Mouse (Mus musculus) testis, adult 2 months (tissue): Measurements from ENCODE around the gene Thap4. TPM values are rescaled to one million over a fixed set of nuclear protein-coding genes. Genes with fewer than 3 reads are reported as not detected.
"Not testable (repeated sequence)": the region's sequence is repeated elsewhere in the genome, so short reads cannot be mapped to it uniquely, and the experiment has no call there.

Experiments
- H3K27ac ChIP-seq: fragments of 200-500 bp; 2 replicates; pipeline ENCODE4 v1.5.1; 2012; ENCODE audit warnings: low read depth, low read length; ENCODE audit not compliant: control insufficient read depth, insufficient read depth
- H3K27me3 ChIP-seq: fragments of 200-500 bp; 2 replicates; pipeline ENCODE4 v1.6.1; 2012; ENCODE audit warnings: mild to moderate bottlenecking, low read length, moderate library complexity; ENCODE audit not compliant: control insufficient read depth, insufficient read depth
- H3K36me3 ChIP-seq: fragments of 200-500 bp; 2 replicates; pipeline ENCODE4 v1.6.1; 2012; ENCODE audit warnings: mild to moderate bottlenecking, low read length; ENCODE audit not compliant: control insufficient read depth, insufficient read depth
- H3K4me1 ChIP-seq: fragments of 200-500 bp; 2 replicates; pipeline ENCODE4 v1.6.1; 2012; ENCODE audit warnings: low read length; ENCODE audit not compliant: control insufficient read depth, insufficient read depth
- H3K4me3 ChIP-seq: fragments of 200-500 bp; 2 replicates; pipeline ENCODE4 v1.5.1; 2012; ENCODE audit warnings: low read depth, mild to moderate bottlenecking, low read length, moderate library complexity, mixed read lengths; ENCODE audit not compliant: control insufficient read depth
- CTCF ChIP-seq: fragments of 200-500 bp; IDR thresholded peaks from 2 replicates; pipeline ENCODE4 v1.5.1; 2012; ENCODE audit warnings: low read depth, mild to moderate bottlenecking, inconsistent platforms, low read length, moderate library complexity; ENCODE audit not compliant: control insufficient read depth, insufficient read depth, insufficient replicate concordance
- POLR2A ChIP-seq: fragments of 200-500 bp; IDR thresholded peaks from 2 replicates; pipeline ENCODE4 v1.6.1; 2012; ENCODE audit warnings: low read depth, mild to moderate bottlenecking, inconsistent platforms, low read length, moderate library complexity; ENCODE audit not compliant: control insufficient read depth
- polyA plus RNA-seq: library from polyadenylated mRNA; depleted of rRNA; stranded (reverse); fragments of >200 nt; gene quantifications from 2 replicates; pipeline ENCODE4 v1.2.3, GENCODE M21; 2012

The Thap4 gene
- polyA plus RNA-seq, 1 experiment: 261 TPM

DNA sequence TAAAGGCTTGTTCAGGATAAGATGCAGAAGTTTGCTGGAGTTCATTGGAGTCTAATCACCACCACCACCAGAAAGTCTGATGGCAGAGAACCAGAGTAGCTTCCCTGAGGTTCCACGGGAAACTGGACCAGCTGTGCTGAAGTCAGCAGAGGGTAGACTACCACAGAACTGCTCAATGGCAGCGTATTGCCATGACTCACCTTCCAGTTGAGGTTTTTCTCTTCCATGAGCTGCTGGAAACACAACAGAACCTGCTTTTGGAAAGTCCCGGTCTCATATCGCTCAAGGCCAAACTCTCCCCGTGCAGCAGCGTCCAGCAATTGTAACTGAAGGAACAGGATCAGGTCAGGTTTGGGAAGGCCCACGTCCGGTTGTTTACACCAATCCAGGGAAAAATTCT, 39.9 kb upstream of the Thap4 start:
- H3K4me1 ChIP-seq: no peaks in the 10 kb centered on the region
- TF ChIP-seq POLR2A (no peak), CTCF (no peak)
- H3K4me3 ChIP-seq: no peak overlapping the region
- H3K27me3 ChIP-seq: no peaks in the 10 kb centered on the region
- no peak overlapping the region for H3K27ac ChIP-seq
- peaks cover 1% of the 10 kb centered on the region for H3K36me3 ChIP-seq

GRCm38 (mm10) chr1:93786912-93787311, 32.2 kb upstream of the Thap4 start:
- Histone ChIP-seq H3K27me3 (no peaks in the 10 kb centered on the region), H3K27ac (no peak overlapping the region), H3K4me1 (no peaks in the 10 kb centered on the region), H3K36me3 (peaks cover 4% of the 10 kb centered on the region), H3K4me3 (no peak overlapping the region)
- TF ChIP-seq CTCF: no peak
- no peak for TF ChIP-seq POLR2A

DNA sequence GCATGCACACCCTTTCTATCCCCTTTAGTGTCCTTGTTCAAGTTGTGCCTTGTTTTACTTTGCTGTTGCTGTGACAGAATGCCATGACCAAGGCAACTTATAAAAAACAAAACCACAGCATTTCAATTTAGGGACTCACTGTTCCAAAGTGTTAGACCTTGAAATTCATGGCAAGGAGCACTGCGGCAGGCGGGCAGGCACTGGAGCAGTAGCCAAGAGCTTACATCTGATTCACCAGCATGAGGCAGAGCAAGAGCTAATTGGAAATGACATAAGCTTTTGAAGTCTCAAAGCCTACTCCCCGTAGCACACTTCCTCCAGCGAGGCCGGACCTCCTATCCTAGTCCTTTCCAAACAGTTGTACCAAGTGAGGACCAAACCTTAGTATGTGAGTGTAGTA, 22.0 kb upstream of the Thap4 start:
- TF ChIP-seq CTCF (no peak), POLR2A (no peak)
- H3K36me3 ChIP-seq: peaks cover 10% of the 10 kb centered on the region
- no peaks in the 10 kb centered on the region for H3K27me3 ChIP-seq
- H3K4me1 ChIP-seq: no peaks in the 10 kb centered on the region
- H3K4me3 ChIP-seq: no peak overlapping the region
- H3K27ac ChIP-seq: no peak overlapping the region

- Histone ChIP-seq H3K27me3 (no peaks in the 10 kb centered on the region), H3K36me3 (peaks cover 1% of the 10 kb centered on the region; the same call in 1 of the 2 replicates), H3K27ac (no peak overlapping the region), H3K4me3 (no peak overlapping the region), H3K4me1 (no peaks in the 10 kb centered on the region)
- no peak for TF ChIP-seq POLR2A
- TF ChIP-seq CTCF: no peak
These were observed 15.2 kb upstream of the Thap4 start for GRCm38 (mm10) chr1:93769901-93770300.

GRCm38 (mm10) chr1:93767600-93767999, 12.9 kb upstream of the Thap4 start:
- no peak for TF ChIP-seq POLR2A
- no peak for TF ChIP-seq CTCF
- Histone ChIP-seq H3K27me3 (no peaks in the 10 kb centered on the region), H3K27ac (no peak overlapping the region), H3K4me3 (no peak overlapping the region), H3K36me3 (no peaks in the 10 kb centered on the region), H3K4me1 (no peaks in the 10 kb centered on the region)

DNA sequence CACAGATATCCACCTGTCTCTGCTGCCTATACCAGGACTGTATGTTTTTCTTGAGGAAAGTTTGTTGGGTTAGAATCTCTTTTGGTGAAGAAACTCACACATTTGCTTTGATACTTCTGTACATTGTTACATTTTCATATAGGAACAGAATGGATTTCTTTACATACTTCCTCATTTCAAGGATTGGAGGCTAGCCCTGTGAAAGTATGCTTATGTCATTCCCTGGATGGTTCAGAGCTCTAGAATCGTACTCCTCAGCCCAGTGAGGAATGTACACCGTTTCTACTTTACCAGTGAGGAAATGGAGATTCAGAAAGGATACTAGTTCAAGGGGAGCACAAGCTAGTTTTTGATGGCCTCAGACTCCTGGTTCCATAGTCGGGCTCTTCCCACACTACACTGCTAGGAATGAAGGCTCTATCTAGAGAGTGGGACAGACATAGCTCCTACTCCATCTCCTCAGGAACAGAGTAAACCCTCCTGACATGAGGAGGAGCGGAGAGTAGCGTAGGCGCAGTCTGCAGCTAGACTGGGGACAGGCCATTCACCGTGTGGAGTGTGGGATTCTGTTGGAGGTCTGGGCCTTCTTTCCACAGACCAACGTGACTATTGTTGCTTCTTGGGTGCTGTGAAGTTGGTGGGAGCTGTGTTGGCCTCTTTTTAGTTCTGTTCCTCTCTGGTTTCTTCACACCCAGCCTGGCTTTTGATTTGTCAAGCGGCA, 10.4 kb upstream of the Thap4 start:
- H3K4me3 ChIP-seq: no peak overlapping the region
- no peaks in the 10 kb centered on the region for H3K4me1 ChIP-seq
- no peak overlapping the region for H3K27ac ChIP-seq
- no peaks in the 10 kb centered on the region for H3K27me3 ChIP-seq
- TF ChIP-seq CTCF (no peak), POLR2A (no peak)
- no peaks in the 10 kb centered on the region for H3K36me3 ChIP-seq

DNA sequence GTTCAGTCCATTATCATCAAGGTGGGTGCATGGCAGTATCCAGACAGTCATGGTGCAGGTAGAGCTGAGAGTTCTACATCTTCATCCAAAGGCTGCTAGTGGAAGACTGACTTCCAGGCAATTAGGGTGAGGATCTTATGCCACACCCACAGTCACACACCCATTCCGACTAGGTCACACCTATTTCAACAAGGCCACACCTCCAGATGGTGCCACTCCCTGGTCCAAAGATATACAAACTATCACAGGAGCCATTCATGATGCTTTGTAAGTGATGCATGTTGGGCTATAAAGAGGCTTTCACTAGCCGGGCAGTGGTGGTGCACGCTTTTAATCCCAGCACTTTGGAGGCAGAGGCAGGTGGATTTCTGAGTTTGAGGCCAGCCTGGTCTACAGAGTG, 8.9 kb upstream of the Thap4 start:
- not testable (repeated sequence) for H3K4me3 ChIP-seq, H3K27ac ChIP-seq, H3K27me3 ChIP-seq, H3K4me1 ChIP-seq, H3K36me3 ChIP-seq

- H3K27ac ChIP-seq: no peak overlapping the region
- TF ChIP-seq CTCF (no peak), POLR2A (no peak)
- H3K4me3 ChIP-seq: no peak overlapping the region
- no peaks in the 10 kb centered on the region for H3K27me3 ChIP-seq
- H3K4me1 ChIP-seq: peaks cover 2% of the 10 kb centered on the region; the same call in 1 of the 2 replicates
- no peaks in the 10 kb centered on the region for H3K36me3 ChIP-seq
These were observed 5.4 kb upstream of the Thap4 start for GRCm38 (mm10) chr1:93760076-93760475.
